Mouse (Mus musculus): ENCODE results near the gene Ppp5c. TPM values are rescaled to one million over a fixed set of nuclear protein-coding genes. Genes with fewer than 3 reads are reported as not detected.

Ppp5c gene
- polyA plus RNA-seq (2021; fragmentation: Nextera tagmentation) = 126 and 137 TPM in 2 replicates
- long read RNA-seq, experiment 1, transcript Ppp5c-201 (13 exons, 2,072 nt) = major isoform, 276 of 322 reads
- long read RNA-seq, experiment 1, partial matches to known transcripts = 16 of 322 reads
- long read RNA-seq, experiment 1, other reads (novel, unspliced or antisense) = 27 of 322 reads
- long read RNA-seq, experiment 2, transcript Ppp5c-201 (13 exons, 2,072 nt) = major isoform, 1,091 of 1,190 reads
- long read RNA-seq, experiment 2, partial matches to known transcripts = 13 of 1,190 reads
- long read RNA-seq, experiment 2, other reads (novel, unspliced or antisense) = 82 of 1,190 reads

DNA sequence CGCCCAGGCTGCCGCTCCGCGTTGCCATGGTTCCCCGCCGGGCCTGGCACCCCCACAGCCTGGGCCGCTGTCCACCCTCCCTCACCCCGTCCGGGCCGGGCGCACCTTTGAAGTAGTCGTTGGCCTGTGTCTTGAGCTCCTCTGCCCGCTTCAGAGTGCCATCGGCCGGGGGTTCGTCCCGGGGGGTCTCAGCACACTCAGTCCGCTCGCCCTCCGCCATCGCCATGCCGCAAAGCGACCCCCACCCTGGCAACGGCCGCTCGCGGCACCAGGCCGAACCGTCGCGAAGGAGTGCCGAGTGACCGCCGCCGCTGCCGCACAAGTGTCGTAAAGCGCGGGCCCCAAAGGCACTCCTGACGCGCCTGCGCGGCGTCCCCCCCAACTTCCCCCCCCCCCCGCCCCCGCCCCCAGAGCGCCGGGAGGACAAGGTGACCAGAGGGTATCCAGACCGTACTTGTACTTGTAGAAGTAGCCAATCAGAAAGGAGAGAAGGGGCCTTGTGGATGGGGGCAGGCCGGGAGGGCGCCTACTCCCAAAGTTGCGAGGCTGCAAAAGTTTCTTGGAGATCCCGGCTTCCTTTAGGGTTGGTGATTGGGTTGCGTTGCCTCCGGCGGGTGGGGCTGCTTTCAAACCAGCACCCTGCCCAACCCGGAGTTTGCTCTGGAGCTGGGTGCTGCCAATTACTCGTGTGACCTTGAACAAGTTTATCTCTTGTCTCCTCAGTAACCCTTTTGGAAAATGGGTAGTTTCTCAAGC lies at the start of gene Ppp5c:
TSS of gene Ppp5c (minus strand) at position 337 of the 756 bp plus-strand sequence.

DNA sequence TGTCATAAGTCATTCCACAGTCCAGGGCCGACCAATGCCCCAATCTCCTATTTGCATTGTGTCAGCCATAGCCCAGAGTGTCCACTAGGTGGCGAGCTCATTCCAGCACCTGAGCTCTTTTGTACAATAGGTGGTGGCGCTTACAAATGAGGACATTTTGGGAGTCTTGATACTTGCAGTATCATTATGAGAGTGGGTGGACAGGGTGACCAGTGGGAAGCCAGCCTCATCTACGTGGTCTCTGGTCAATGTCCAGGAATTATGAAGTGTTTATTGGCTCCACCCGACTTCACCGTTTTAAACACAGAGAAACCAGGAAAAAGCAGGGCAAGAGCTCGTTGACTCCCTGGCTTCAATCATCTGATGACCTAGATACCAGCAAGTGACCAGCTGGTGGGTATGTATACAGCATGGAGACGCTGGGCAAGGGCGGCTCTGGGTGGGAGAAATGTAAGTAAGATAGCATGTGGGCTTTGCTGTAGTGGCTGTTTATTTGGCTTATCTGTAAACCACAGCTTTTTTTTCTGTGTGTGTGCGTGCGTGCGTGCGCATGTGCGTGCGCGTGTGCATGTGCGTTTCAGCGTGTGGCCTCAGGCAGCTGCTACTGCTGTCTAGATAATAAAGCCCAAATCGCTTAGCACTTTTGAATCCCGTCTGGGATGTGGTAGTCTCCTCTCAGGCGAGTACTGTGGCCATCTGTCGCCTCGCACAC lies 46.3 kb upstream of the Ppp5c start, which contains the start of gene Psg16:
TSS of gene Psg16 (plus strand) at position 137 of the 712 bp plus-strand sequence.

DNA sequence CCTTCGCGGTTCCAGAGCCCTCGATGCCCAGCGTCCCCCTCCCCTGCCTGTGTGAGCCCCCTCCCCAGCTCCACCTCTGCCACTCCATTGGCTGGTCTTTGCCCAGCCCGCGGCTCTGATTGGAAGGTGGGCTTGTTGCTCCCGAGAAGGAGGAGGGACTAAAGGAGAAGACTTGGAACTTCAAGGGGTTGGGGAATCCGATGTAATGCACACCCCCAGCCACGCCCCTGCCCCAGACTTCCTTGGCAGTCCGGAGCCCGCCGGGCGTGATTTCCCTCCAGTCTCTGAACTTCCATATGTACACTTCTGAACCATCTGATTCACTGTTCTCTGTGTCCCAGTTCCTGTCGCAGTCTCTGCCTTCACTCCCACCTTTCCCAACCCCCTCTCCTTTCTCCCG lies 34.7 kb upstream of the Ppp5c start, which contains the start of gene Hif3a:
TSS of gene Hif3a (minus strand) at position 39 of the 400 bp plus-strand sequence.

GRCm38 (mm10) chr7:16992451-16992807 lies 35.3 kb downstream of the Ppp5c start, which contains the start of gene Ccdc8:
Gene Ccdc8, plus strand, starts transcription at chr7:16992708.

GRCm38 (mm10) chr7:16982859-16983568 lies 44.7 kb downstream of the Ppp5c start, which contains the start of gene Gm42372:
Gene Gm42372, plus strand, starts transcription at chr7:16983086.

DNA sequence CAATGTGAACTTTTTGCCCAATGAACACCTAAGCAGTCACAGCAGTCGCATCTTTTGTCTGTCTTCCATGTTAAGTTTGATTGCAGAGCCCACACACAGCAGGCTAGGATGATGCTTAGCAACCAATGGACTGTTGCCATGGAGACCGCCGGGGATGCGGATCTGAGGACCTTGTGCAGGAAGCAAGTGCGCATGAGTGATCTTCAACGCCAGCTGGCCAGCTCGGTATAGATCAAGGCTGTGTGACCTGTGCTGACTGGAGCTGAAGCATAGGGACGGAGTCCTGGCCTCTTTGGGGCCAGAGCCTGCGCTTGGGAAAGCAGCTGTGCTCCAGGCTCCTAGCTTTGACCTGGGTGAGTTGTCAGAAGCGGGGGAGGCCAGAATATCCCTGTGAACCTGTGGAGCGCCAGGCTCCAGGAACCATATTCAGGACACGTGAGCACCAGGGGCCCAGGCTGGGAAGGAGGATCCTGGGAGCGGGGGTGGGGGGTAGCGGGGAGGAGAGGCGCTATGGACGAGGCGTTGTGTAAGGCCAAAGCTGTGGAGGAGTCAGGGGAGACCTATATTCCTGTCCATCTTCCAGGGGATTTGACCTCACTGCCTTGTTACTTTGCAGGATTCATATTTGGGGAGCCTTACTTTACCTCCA lies 68.1 kb downstream of the Ppp5c start, which contains the start of gene Pnmal1:
TSS of gene Pnmal1 (plus strand) at position 141 of the 649 bp plus-strand sequence.

Other genes with a start within 250 kb of the Ppp5c start
- 0.74 and 1.3 TPM in 2 replicates for gene Slc1a5, start 246.6 kb downstream of the Ppp5c start, polyA plus RNA-seq (2021; fragmentation: Nextera tagmentation)
- gene Strn4, start 212.0 kb downstream of the Ppp5c start, polyA plus RNA-seq (2021; fragmentation: Nextera tagmentation) = 50.3 and 63.2 TPM in 2 replicates
- 20.2 and 23.1 TPM in 2 replicates for gene Fkrp, start 211.2 kb downstream of the Ppp5c start, polyA plus RNA-seq (2021; fragmentation: Nextera tagmentation)
- gene Prkd2, start 185.0 kb downstream of the Ppp5c start, polyA plus RNA-seq (2021; fragmentation: Nextera tagmentation) = 0.85 and 0.94 TPM in 2 replicates
- gene Dact3, start 152.6 kb downstream of the Ppp5c start, polyA plus RNA-seq (2021; fragmentation: Nextera tagmentation) = 9.3 and 10.3 TPM in 2 replicates
- 4.5 and 5.7 TPM in 2 replicates for gene Gng8, start 136.1 kb downstream of the Ppp5c start, polyA plus RNA-seq (2021; fragmentation: Nextera tagmentation)
- gene Ptgir, start 121.4 kb downstream of the Ppp5c start, polyA plus RNA-seq (2021; fragmentation: Nextera tagmentation) = 0.05 and 0.08 TPM in 2 replicates
- 493 and 510 TPM in 2 replicates for gene Calm3, start 103.8 kb downstream of the Ppp5c start, polyA plus RNA-seq (2021; fragmentation: Nextera tagmentation)
- gene Pnmal2, start 83.2 kb downstream of the Ppp5c start, polyA plus RNA-seq (2021; fragmentation: Nextera tagmentation) = 112 and 113 TPM in 2 replicates
- gene Pnmal1, start 68.2 kb downstream of the Ppp5c start, polyA plus RNA-seq (2021; fragmentation: Nextera tagmentation) = 64.1 and 64.5 TPM in 2 replicates
- 9.1 and 9.2 TPM in 2 replicates for gene Gm42372, start 44.8 kb downstream of the Ppp5c start, polyA plus RNA-seq (2021; fragmentation: Nextera tagmentation)
- 0.35 and 0.38 TPM in 2 replicates for gene Ccdc8, start 35.2 kb downstream of the Ppp5c start, polyA plus RNA-seq (2021; fragmentation: Nextera tagmentation)
- gene Hif3a, start 34.5 kb upstream of the Ppp5c start, polyA plus RNA-seq (2021; fragmentation: Nextera tagmentation) = 0.30 and 0.78 TPM in 2 replicates
- 1.9 and 2.7 TPM in 2 replicates for gene Psg16, start 46.1 kb upstream of the Ppp5c start, polyA plus RNA-seq (2021; fragmentation: Nextera tagmentation)
- not detected in 2 replicates for gene Ceacam3, start 122.4 kb upstream of the Ppp5c start, polyA plus RNA-seq (2021; fragmentation: Nextera tagmentation)
- not detected in 2 replicates for gene Psg29, start 175.6 kb upstream of the Ppp5c start, polyA plus RNA-seq (2021; fragmentation: Nextera tagmentation)

Data from layer of hippocampus, adult 6 months (tissue).